Mouse (Mus musculus) right cerebral cortex, postnatal 36 days (tissue): ENCODE data around the gene Rpl9.

Experiments
- DNase-seq, 2 experiments: peaks; one replicate each; pipeline ENCODE4 v3.0.0; 2022; ENCODE audit warnings: low spot score in 2 of 2, mixed read lengths in 1 of 2

Gene Rpl9

GRCm38 (mm10) chr5:65374746-65375145 lies 16.5 kb downstream of the Rpl9 start:
- no peak for DNase-seq

GRCm38 (mm10) chr5:65371551-65371950 lies 19.7 kb downstream of the Rpl9 start:
- DNase-seq, result no peak

- no peak for DNase-seq
Observed at GRCm38 (mm10) chr5:65367837-65368236, 23.4 kb downstream of the Rpl9 start.

GRCm38 (mm10) chr5:65357771-65358170 lies 33.5 kb downstream of the Rpl9 start:
- no peak for DNase-seq

GRCm38 (mm10) chr5:65356851-65357250 lies 34.4 kb downstream of the Rpl9 start:
- DNase-seq, result no peak

GRCm38 (mm10) chr5:65354985-65355384 lies 36.3 kb downstream of the Rpl9 start:
- DNase-seq, result no peak

- DNase-seq, result no peak
Observed at GRCm38 (mm10) chr5:65354097-65354496, 37.1 kb downstream of the Rpl9 start.

GRCm38 (mm10) chr5:65350508-65350907 lies 40.7 kb downstream of the Rpl9 start:
- no peak for DNase-seq

- DNase-seq, result no peak
Observed at GRCm38 (mm10) chr5:65348168-65348567, 43.1 kb downstream of the Rpl9 start, which contains the start of gene Klb. TSS of gene Klb (plus strand) at chr5:65348314.

GRCm38 (mm10) chr5:65340167-65340566 lies 51.1 kb downstream of the Rpl9 start:
- no peak for DNase-seq

- DNase-seq, result no peak
Observed at GRCm38 (mm10) chr5:65338394-65338793, 52.9 kb downstream of the Rpl9 start.
